Mouse (Mus musculus) intestine, embryonic 16.5 days (tissue): ENCODE data around the gene Gm20425. TPM values are rescaled to one million over a fixed set of nuclear protein-coding genes. Genes with fewer than 3 reads are reported as not detected.
A peak's percentile ranks its signal among the peaks of the same experiment; 100 is the strongest.

Experiments used
- ATAC-seq: fragments of 200-750 bp; cut with Nextera tagmentation; 2 replicates; pipeline ENCODE4 v1.8.0; 2017; ENCODE audit warnings: moderate TSS enrichment, moderate library complexity
- H3K27ac ChIP-seq: fragments of 300-500 bp; sonication (generic); 2 replicates; pipeline ENCODE4 v1.5.1; 2014; ENCODE audit warnings: mild to moderate bottlenecking, low read length
- H3K27me3 ChIP-seq: fragments of 300-500 bp; sonication (generic); replicated peaks from 2 replicates; pipeline ENCODE4 v1.6.1; 2014; ENCODE audit warnings: low read length, control low read depth, mixed read lengths; ENCODE audit not compliant: control insufficient read depth, insufficient read depth
- H3K36me3 ChIP-seq: fragments of 300-500 bp; sonication (generic); 2 replicates; pipeline ENCODE4 v1.6.1; 2014; ENCODE audit warnings: low read length, control low read depth; ENCODE audit not compliant: control insufficient read depth, insufficient read depth
- H3K4me1 ChIP-seq: fragments of 300-500 bp; sonication (generic); 2 replicates; pipeline ENCODE4 v1.6.1; 2014; ENCODE audit warnings: low read length, control low read depth, mixed read lengths; ENCODE audit not compliant: control insufficient read depth, insufficient read depth
- H3K4me2 ChIP-seq: fragments of 300-500 bp; sonication (generic); 2 replicates; pipeline ENCODE4 v1.6.1; 2014; ENCODE audit warnings: low read depth, low read length, control low read depth
- H3K4me3 ChIP-seq: fragments of 300-500 bp; sonication (generic); 2 replicates; pipeline ENCODE4 v1.5.1; 2014; ENCODE audit warnings: mild to moderate bottlenecking, low read length
- H3K9ac ChIP-seq: fragments of 300-500 bp; sonication (generic); 2 replicates; pipeline ENCODE4 v1.6.1; 2014; ENCODE audit warnings: low read depth, low read length
- H3K9me3 ChIP-seq: fragments of 300-500 bp; sonication (generic); 2 replicates; pipeline ENCODE4 v1.6.1; 2016; ENCODE audit warnings: low read length, control low read depth; ENCODE audit not compliant: control insufficient read depth
- WGBS: fragments of 180-500 bp; shearing (Covaris S2); extraction: QIAGEN DNeasy Blood & Tissue Kit; methylation state at CpG from one replicate; pipeline ENCODE4 v1.1.7; 2014; 5-methylcytosine and 5-hydroxymethylcytosine counted together
- polyA plus RNA-seq: library from polyadenylated mRNA; unstranded; fragments of >200 nt; fragmentation: Nextera tagmentation; extraction: Ambion mirVana; gene quantifications from 2 replicates; pipeline ENCODE4 v1.2.1, GENCODE M21; 2015

Gene Gm20425
- polyA plus RNA-seq = not detected in 2 replicates

GRCm38 (mm10) chr9:103230151-103230951, at the start of gene Gm20425, which contains the start of gene Trf:
Gm20425 (minus strand) TSS chr9:103230307.
Trf (minus strand) TSS chr9:103230444.
- H3K9me3 ChIP-seq = no peaks in the 10 kb centered on the region
- H3K27me3 ChIP-seq = no peaks in the 10 kb centered on the region; the same call in 1 of the 2 replicates
- H3K9ac ChIP-seq = peak within 1 kb of the TSS; percentile 63
- peak; percentile 85 for ATAC-seq
- no peaks in the 10 kb centered on the region for H3K4me1 ChIP-seq
- peak within 1 kb of the TSS; percentile 52 for H3K4me2 ChIP-seq
- WGBS = 27% methylated on average over 26 of the region's 29 CpGs
- H3K4me3 ChIP-seq = peak within 1 kb of the TSS; percentile 40
- H3K36me3 ChIP-seq = no peaks in the 10 kb centered on the region
- peak within 1 kb of the TSS; percentile 9 for H3K27ac ChIP-seq

GRCm38 (mm10) chr9:103276876-103277275, 46.8 kb upstream of the Gm20425 start:
- Histone ChIP-seq H3K9ac (no peak overlapping the region), H3K27me3 (no peaks in the 10 kb centered on the region), H3K36me3 (no peaks in the 10 kb centered on the region), H3K4me1 (no peaks in the 10 kb centered on the region), H3K9me3 (no peaks in the 10 kb centered on the region), H3K4me3 (no peak overlapping the region), H3K4me2 (no peak overlapping the region), H3K27ac (no peak overlapping the region)
- ATAC-seq = no peak
- WGBS = 83% methylated on average over 6 of the region's 6 CpGs

GRCm38 (mm10) chr9:103275676-103276075, 45.6 kb upstream of the Gm20425 start:
- WGBS = 80% methylated on average over 1 of the region's 1 CpGs
- no peak overlapping the region for H3K4me2 ChIP-seq

DNA sequence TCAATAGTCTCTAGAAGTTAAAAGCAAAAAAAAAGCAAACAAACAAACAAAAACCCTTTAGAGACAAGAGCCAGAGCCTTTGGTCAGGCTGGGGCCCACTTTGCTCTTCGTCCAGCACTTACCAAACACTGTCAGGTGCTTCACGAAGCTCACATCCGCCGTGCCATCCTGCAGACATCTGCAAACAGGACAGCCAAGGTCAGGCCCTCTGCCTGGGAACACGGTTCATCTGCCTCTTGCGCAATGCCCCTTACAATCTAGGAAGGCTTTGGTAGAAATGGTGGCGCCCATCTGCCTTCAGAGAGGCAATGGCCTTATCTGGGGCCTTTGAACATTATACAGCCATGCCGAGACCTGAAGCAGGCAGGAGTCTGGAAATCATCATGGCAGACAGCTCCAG, 44.7 kb upstream of the Gm20425 start:
- no peak for ATAC-seq
- H3K27ac ChIP-seq = no peak overlapping the region
- H3K9ac ChIP-seq = no peak overlapping the region
- no peaks in the 10 kb centered on the region for H3K27me3 ChIP-seq
- no peak overlapping the region for H3K4me2 ChIP-seq
- H3K4me3 ChIP-seq = no peak overlapping the region
- WGBS = 63% methylated on average over 8 of the region's 8 CpGs
- no peaks in the 10 kb centered on the region for H3K4me1 ChIP-seq
- no peaks in the 10 kb centered on the region for H3K9me3 ChIP-seq
- H3K36me3 ChIP-seq = no peaks in the 10 kb centered on the region

More at GRCm38 (mm10) chr9:103275676-103276075, 45.6 kb upstream of the Gm20425 start:
- no peak overlapping the region for H3K27ac ChIP-seq
- H3K4me3 ChIP-seq = no peak overlapping the region
- no peaks in the 10 kb centered on the region for H3K9me3 ChIP-seq
- H3K4me1 ChIP-seq = no peaks in the 10 kb centered on the region
- no peak for ATAC-seq
- no peaks in the 10 kb centered on the region for H3K27me3 ChIP-seq
- no peaks in the 10 kb centered on the region for H3K36me3 ChIP-seq
- no peak overlapping the region for H3K9ac ChIP-seq

DNA sequence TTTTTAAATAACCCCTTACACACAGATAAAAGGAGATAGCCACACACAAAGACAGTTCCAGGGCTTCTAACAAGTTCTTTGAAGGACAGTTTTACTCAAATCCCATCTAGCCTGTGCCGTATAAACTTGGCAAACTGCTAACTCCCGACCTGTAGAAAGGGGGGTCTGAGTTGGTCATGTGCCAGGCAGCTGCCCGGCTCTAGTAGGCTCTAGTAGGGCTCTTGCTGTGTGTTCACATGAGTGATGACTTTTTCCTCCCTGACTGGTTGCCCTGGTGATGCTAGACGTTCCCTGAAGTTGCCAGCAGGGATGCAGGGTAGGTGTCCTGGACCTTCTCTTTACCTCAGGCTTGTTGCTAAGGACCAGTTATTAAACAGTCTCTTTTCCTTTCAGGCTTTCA, 41.0 kb upstream of the Gm20425 start:
- Histone ChIP-seq H3K27me3 (no peaks in the 10 kb centered on the region), H3K9me3 (no peaks in the 10 kb centered on the region), H3K9ac (no peak overlapping the region), H3K4me1 (no peaks in the 10 kb centered on the region), H3K4me3 (no peak overlapping the region), H3K36me3 (no peaks in the 10 kb centered on the region), H3K4me2 (no peak overlapping the region), H3K27ac (no peak overlapping the region)
- no peak for ATAC-seq
- 16% methylated on average over 4 of the region's 4 CpGs for WGBS

DNA sequence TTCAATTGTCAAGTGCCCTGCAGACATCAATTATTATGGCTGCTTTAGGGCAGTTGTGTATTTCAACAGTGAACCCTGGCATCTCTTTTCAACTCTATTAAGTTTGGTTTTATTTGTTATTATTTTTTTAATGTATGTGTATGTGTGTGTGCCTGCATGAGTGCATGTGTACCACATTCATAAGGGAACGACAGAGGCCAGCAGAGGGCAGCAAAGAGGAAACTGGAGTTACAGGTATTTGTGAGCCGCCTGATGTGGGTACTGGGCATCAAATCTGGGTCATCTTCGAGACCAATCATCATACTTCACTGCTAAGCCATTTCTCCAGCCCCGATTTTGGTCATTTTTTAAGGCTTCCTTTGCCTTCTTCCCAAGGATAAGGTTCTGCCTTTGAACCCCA, 35.7 kb upstream of the Gm20425 start:
- WGBS = 86% methylated on average over 4 of the region's 4 CpGs

DNA sequence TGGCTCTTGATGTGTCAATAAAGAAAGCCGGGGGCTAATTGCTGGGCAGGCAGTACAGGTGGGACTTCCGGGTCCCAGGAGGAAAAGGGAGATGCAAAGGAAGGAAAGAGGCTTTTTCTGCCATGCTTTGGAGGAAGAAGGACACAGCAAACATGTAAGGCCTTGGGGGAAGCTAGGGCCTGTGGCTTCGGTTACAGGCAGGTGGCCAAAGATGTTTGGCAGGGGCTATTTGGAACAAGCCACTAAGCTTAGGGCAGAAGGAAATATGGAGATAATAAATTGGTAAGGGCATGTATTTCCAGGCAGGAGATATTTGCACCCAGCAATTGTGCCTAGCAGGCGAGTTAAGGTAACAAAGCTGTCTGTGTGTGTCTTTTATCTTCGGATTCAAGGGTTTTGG, 22.8 kb upstream of the Gm20425 start:
- ATAC-seq = no peak
- Histone ChIP-seq H3K9ac (no peak overlapping the region), H3K9me3 (no peaks in the 10 kb centered on the region), H3K4me1 (no peaks in the 10 kb centered on the region), H3K27me3 (no peaks in the 10 kb centered on the region; the same call in 1 of the 2 replicates), H3K36me3 (no peaks in the 10 kb centered on the region), H3K4me2 (no peak overlapping the region), H3K4me3 (no peak overlapping the region), H3K27ac (no peak overlapping the region)
- 81% methylated on average over 5 of the region's 5 CpGs for WGBS

More for the DNA sequence above, 35.7 kb upstream of the Gm20425 start:
- Histone ChIP-seq H3K4me2 (no peak overlapping the region), H3K9me3 (peaks cover 3% of the 10 kb centered on the region; the same call in 1 of the 2 replicates), H3K9ac (no peak overlapping the region), H3K27ac (no peak overlapping the region), H3K36me3 (no peaks in the 10 kb centered on the region), H3K4me3 (no peak overlapping the region), H3K4me1 (no peaks in the 10 kb centered on the region), H3K27me3 (no peaks in the 10 kb centered on the region)
- no peak for ATAC-seq

- no peak for ATAC-seq
- H3K4me3 ChIP-seq = no peak overlapping the region
- no peak overlapping the region for H3K4me2 ChIP-seq
- H3K9ac ChIP-seq = no peak overlapping the region
- 59% methylated on average over 4 of the region's 4 CpGs for WGBS
- no peaks in the 10 kb centered on the region for H3K9me3 ChIP-seq
- no peaks in the 10 kb centered on the region for H3K4me1 ChIP-seq
- no peaks in the 10 kb centered on the region; the same call in 1 of the 2 replicates for H3K27me3 ChIP-seq
- no peak overlapping the region for H3K27ac ChIP-seq
- H3K36me3 ChIP-seq = no peaks in the 10 kb centered on the region
Observed at GRCm38 (mm10) chr9:103248618-103249017, 18.5 kb upstream of the Gm20425 start.

- Histone ChIP-seq H3K27me3 (no peaks in the 10 kb centered on the region; the same call in 1 of the 2 replicates), H3K4me2 (no peak overlapping the region), H3K27ac (no peak overlapping the region), H3K9ac (no peak overlapping the region), H3K4me3 (no peak overlapping the region), H3K9me3 (no peaks in the 10 kb centered on the region), H3K36me3 (no peaks in the 10 kb centered on the region), H3K4me1 (no peaks in the 10 kb centered on the region)
- WGBS = 82% methylated on average over 8 of the region's 8 CpGs
- ATAC-seq = no peak
Observed at GRCm38 (mm10) chr9:103246526-103247168, 16.5 kb upstream of the Gm20425 start.
